In genomic region chr4:154782291-154782690, GRCm38 (mm10) we compare ENCODE assay signal across 19 mouse cellular contexts. TPM values are rescaled to one million over a fixed set of nuclear protein-coding genes. Genes with fewer than 3 reads are reported as not detected.
"Had no signal": no experiment of that assay in that cellular context is flagged by ENCODE, and none has a peak within 500 bp of the region (broad histone marks: within the 10 kb centered on the region; RNA-seq: fewer than 3 reads in every experiment).

No protein-coding gene starts in this region.

- H3K4me2 ChIP-seq: liver, embryonic 12.5 days; liver, embryonic 15.5 days; lung, embryonic 15.5 days had no signal

- H3K27ac ChIP-seq: kidney, postnatal 0 days; left cerebral cortex, adult 2 months; limb, embryonic 13.5 days; liver, embryonic 12.5 days; liver, embryonic 15.5 days; lung, embryonic 15.5 days; midbrain, embryonic 10.5 days had no signal

- H3K4me1 ChIP-seq: liver, embryonic 12.5 days; liver, embryonic 15.5 days had no signal

- H3K4me3 ChIP-seq: left cerebral cortex, adult 2 months; limb, embryonic 13.5 days; liver, embryonic 12.5 days; liver, embryonic 15.5 days; lung, embryonic 15.5 days; megakaryocyte, embryonic 14.5 days; midbrain, embryonic 10.5 days had no signal

- H3K9me3 ChIP-seq: liver, embryonic 12.5 days; liver, embryonic 15.5 days; lung, embryonic 15.5 days; midbrain, embryonic 10.5 days had no signal

- H3K36me3 ChIP-seq: limb, embryonic 13.5 days; liver, embryonic 12.5 days; liver, embryonic 15.5 days; lung, embryonic 15.5 days; midbrain, embryonic 10.5 days had no signal

- ATAC-seq: liver, embryonic 12.5 days had no signal

- H3K27me3 ChIP-seq: liver, embryonic 12.5 days; lung, embryonic 15.5 days had no signal

- DNase-seq: kidney, adult 8-10 months; kidney, postnatal 36 days; layer of hippocampus, postnatal 36 days; liver; lung, adult 18-20 months; lung, postnatal 10 days; lung, postnatal 36 days; midbrain, embryonic 14.5 days; thymus, adult 18-20 months; thymus, postnatal 36 days had no signal

- H3K9ac ChIP-seq: limb, embryonic 13.5 days; liver, embryonic 12.5 days; liver, embryonic 15.5 days; lung, embryonic 15.5 days had no signal

RNA-seq across cellular contexts. Expression of gene Ttc34, which starts 55.0 kb away (rescaled TPM):
- polyA plus RNA-seq: liver, embryonic 12.5 days; liver, embryonic 15.5 days; small intestine, adult 2 months had no signal
